Mouse (Mus musculus) limb, embryonic 13.5 days (tissue): Measurements from ENCODE around the gene Vmn2r56. TPM values are rescaled to one million over a fixed set of nuclear protein-coding genes. Genes with fewer than 3 reads are reported as not detected.
A peak's percentile ranks its signal among the peaks of the same experiment; 100 is the strongest.
"Not testable (repeated sequence)": the region's sequence is repeated elsewhere in the genome, so short reads cannot be mapped to it uniquely, and the experiment has no call there.

Source experiments
- ATAC-seq: fragments of 200-750 bp; cut with Nextera tagmentation; 2 replicates; pipeline ENCODE4 v1.8.0; 2017; ENCODE audit warnings: low read depth, moderate number of reproducible peaks, moderate TSS enrichment; ENCODE audit not compliant: low FRiP score
- H3K27ac ChIP-seq: fragments of 300-500 bp; sonication (generic); 2 replicates; pipeline ENCODE4 v1.5.1; 2015; ENCODE audit warnings: inconsistent platforms, mild to moderate bottlenecking, moderate library complexity
- H3K27me3 ChIP-seq: fragments of 300-500 bp; sonication (generic); 2 replicates; pipeline ENCODE4 v1.6.1; 2015; ENCODE audit warnings: mild to moderate bottlenecking, inconsistent platforms
- H3K36me3 ChIP-seq: fragments of 300-500 bp; sonication (generic); 2 replicates; pipeline ENCODE4 v1.6.1; 2015; ENCODE audit warnings: inconsistent platforms, mild to moderate bottlenecking, moderate library complexity
- H3K4me1 ChIP-seq: fragments of 300-500 bp; sonication (generic); 2 replicates; pipeline ENCODE4 v1.6.1; 2015; ENCODE audit warnings: inconsistent platforms
- H3K4me2 ChIP-seq: fragments of 300-500 bp; sonication (generic); replicated peaks from 2 replicates; pipeline ENCODE4 v1.6.1; 2015; ENCODE audit warnings: inconsistent platforms, mild to moderate bottlenecking, moderate library complexity
- H3K4me3 ChIP-seq: fragments of 300-500 bp; sonication (generic); 2 replicates; pipeline ENCODE4 v1.5.1; 2015; ENCODE audit warnings: moderate library complexity, mild to moderate bottlenecking, inconsistent platforms
- H3K9ac ChIP-seq: fragments of 300-500 bp; sonication (generic); 2 replicates; pipeline ENCODE4 v1.6.1; 2015; ENCODE audit warnings: mild to moderate bottlenecking, inconsistent platforms
- H3K9me3 ChIP-seq: fragments of 300-500 bp; sonication (generic); 2 replicates; pipeline ENCODE4 v1.6.1; 2016; ENCODE audit warnings: inconsistent platforms
- WGBS: fragments of 180-500 bp; shearing (Covaris S2); methylation state at CpG from one replicate; pipeline ENCODE4 v1.1.7; 2015; 5-methylcytosine and 5-hydroxymethylcytosine counted together
- polyA plus RNA-seq: library from polyadenylated mRNA; unstranded; fragments of >200 nt; fragmentation: Nextera tagmentation; extraction: Ambion mirVana; gene quantifications from 2 replicates; pipeline ENCODE4 v1.2.1, GENCODE M21; 2015

Gene Vmn2r56
- not detected in 2 replicates for polyA plus RNA-seq

DNA sequence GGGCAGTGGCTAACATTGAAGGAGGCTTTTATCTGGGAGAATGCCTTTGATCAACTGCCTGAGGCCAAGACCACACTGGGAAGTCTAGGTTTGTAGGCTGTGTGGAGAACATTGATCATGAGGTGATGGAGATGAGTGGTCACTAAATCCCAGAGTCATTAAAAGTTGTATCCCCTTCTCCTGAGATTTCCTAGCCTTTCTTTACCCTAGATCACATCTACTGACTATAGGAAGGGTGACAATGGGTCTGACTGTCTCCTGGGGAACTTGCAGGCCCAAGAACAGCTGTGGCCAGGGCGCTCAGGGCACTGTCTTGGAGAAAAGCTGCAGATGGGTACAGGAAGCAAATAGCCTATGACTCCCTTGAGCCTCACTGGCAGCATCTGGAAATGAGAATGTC lies at the start of gene Vmn2r56:
Gene Vmn2r56, minus strand, starts transcription at position 101 of the 400 bp plus-strand sequence.
- no peaks in the 10 kb centered on the region for H3K4me1 ChIP-seq
- no peaks in the 10 kb centered on the region for H3K27me3 ChIP-seq
- no peak within 1 kb of the TSS for H3K4me3 ChIP-seq
- 75% methylated on average over 1 of the region's 1 CpGs for WGBS
- H3K4me2 ChIP-seq = no peak within 1 kb of the TSS
- no peaks in the 10 kb centered on the region for H3K36me3 ChIP-seq
- H3K9me3 ChIP-seq = 0 out of 2 replicates have a peak, but pooled peaks cover 3% of the 10 kb centered on the region
- H3K27ac ChIP-seq = no peak within 1 kb of the TSS
- no peak for ATAC-seq
- no peak within 1 kb of the TSS for H3K9ac ChIP-seq

DNA sequence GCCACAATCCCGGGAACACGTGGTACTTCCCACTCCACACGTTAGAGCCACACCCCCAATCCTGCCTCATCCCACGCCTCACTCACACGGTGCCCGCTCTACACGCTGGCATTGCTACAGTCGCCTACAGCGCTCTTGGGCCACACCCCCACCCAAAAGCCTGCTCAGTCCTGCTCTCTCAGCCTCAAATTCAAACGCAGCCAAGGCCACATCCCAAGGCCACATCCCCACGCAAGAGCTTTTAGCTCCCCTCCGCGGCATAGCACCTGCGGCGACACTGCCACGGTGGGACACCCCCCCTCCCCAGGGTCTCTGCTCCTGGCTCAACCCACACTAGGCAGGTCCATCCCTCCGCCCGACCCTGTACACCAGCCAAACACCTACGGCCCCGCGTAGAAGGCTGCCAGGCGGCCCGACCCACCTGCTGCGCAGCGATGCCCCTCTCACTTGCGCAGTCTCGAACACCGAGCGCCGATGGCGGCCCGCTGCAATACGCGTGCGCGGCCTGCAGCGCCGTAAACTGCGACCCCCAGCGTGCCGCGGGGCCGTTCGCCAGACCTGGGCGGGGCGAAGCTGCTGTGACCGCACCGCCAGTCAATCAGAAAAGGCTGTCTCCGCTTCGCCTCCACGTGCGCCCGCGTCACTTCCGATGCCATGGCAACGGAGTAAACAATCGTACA lies 45.5 kb upstream of the Vmn2r56 start:
- H3K27me3 ChIP-seq = no peaks in the 10 kb centered on the region
- H3K9me3 ChIP-seq = no peaks in the 10 kb centered on the region
- H3K4me2 ChIP-seq = peak overlapping the region; percentile 93
- H3K27ac ChIP-seq = no peak overlapping the region
- H3K4me3 ChIP-seq = peak overlapping the region; percentile 71
- H3K36me3 ChIP-seq = peaks cover 2% of the 10 kb centered on the region
- peak overlapping the region; percentile 84 for H3K9ac ChIP-seq
- H3K4me1 ChIP-seq = peaks cover 12% of the 10 kb centered on the region
- peak; percentile 94 for ATAC-seq
- WGBS = under 1% methylated on average over 57 of the region's 57 CpGs

DNA sequence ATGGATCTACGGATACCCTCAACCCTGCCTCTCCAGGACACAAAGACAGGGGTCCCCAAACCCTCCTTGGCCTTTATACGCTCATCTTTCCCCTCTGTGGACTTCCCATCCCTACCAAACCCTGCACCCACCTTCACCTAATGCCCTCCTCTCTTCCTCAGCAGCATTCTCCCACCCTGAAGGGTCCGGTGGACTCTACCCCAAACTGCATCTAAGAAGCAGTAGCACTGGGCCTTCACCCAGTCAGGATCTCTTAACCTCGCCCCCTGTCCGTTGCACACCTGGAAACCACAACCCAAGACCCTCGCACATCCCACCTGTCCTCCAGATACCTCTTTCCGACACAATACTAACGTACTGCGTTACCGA lies 45.0 kb upstream of the Vmn2r56 start:
- peak; percentile 4; the same call in 1 of the 2 replicates for ATAC-seq
- H3K4me2 ChIP-seq = peak overlapping the region; percentile 93
- H3K9me3 ChIP-seq = no peaks in the 10 kb centered on the region
- H3K4me3 ChIP-seq = peak overlapping the region; percentile 71
- no peak overlapping the region for H3K27ac ChIP-seq
- H3K27me3 ChIP-seq = no peaks in the 10 kb centered on the region
- WGBS = 19% methylated on average over 10 of the region's 10 CpGs
- peak overlapping the region; percentile 84 for H3K9ac ChIP-seq
- peaks cover 7% of the 10 kb centered on the region for H3K36me3 ChIP-seq
- peaks cover 12% of the 10 kb centered on the region for H3K4me1 ChIP-seq

DNA sequence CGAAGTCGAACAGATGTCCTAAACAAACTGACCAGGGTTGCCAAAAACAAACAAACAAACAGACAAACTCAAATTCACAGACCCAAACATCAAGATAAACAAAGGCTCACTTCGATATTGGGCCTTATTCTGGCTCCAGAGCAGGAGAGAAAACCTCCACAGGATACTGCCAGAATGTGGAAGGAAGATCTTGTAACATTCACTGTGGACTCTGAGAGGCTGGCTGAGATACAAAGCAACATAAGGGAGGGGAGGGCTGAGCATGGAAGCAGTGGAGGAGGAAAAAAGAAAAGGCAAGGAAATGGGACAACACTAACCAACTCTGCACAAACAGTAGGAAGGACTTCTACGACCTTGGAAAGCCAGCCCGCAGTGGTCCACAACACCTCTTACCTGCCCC lies 44.3 kb upstream of the Vmn2r56 start:
- ATAC-seq = no peak
- H3K4me2 ChIP-seq = peak overlapping the region; percentile 93
- peaks cover 12% of the 10 kb centered on the region for H3K4me1 ChIP-seq
- 91% methylated on average over 5 of the region's 5 CpGs for WGBS
- H3K4me3 ChIP-seq = peak overlapping the region; percentile 71; the same call in 1 of the 2 replicates
- no peak overlapping the region for H3K9ac ChIP-seq
- H3K36me3 ChIP-seq = peaks cover 14% of the 10 kb centered on the region
- H3K27me3 ChIP-seq = no peaks in the 10 kb centered on the region
- H3K27ac ChIP-seq = no peak overlapping the region
- no peaks in the 10 kb centered on the region for H3K9me3 ChIP-seq

DNA sequence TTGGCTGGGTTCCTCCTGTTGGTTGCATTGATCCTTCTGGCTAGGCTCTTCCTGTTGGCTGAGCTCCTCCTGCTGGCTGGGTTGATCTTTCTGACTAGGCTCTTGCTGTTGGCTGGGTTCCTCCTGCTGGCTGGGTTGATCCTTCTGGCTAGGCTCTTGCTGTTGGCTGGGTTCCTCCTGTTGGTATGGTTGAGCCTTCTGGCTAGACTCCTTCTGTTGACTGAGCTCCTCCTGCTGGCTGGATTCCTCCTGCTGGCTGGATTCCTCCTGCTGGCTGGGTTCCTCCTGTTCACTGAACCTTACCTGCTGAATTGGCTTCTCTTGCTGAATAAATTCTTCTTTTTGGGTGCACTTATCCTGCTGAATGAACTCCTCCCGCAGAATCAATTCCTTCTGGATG lies 39.8 kb upstream of the Vmn2r56 start:
- Histone ChIP-seq H3K27me3 (no peaks in the 10 kb centered on the region), H3K36me3 (peaks cover 57% of the 10 kb centered on the region), H3K4me1 (peaks cover 6% of the 10 kb centered on the region), H3K4me2 (no peak overlapping the region), H3K9ac (no peak overlapping the region), H3K4me3 (no peak overlapping the region), H3K27ac (no peak overlapping the region), H3K9me3 (no peaks in the 10 kb centered on the region)
- WGBS = 88% methylated on average over 1 of the region's 1 CpGs
- no peak for ATAC-seq

DNA sequence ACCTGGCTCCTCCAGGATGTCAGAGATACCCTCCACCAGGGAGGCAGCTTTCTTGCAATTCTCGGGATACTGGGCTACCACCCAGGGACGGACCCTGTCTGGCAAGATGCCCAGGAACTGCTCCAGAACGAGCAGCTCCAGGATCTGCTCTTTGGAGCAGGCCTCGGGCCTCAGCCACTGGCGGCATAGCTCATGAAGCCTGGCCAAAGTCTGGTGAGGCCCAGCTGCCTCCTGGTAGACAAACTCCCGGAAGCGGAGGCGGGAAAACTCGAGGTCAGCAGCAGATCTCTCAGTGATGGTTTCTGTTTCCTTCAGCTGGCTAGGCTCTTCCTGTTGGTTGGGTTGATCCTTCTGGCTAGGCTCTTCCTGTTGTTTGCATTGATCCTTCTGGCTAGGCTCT lies 39.3 kb upstream of the Vmn2r56 start:
- H3K4me2 ChIP-seq = no peak overlapping the region
- no peak overlapping the region for H3K4me3 ChIP-seq
- H3K27ac ChIP-seq = no peak overlapping the region
- 91% methylated on average over 9 of the region's 9 CpGs for WGBS
- no peaks in the 10 kb centered on the region for H3K27me3 ChIP-seq
- H3K9me3 ChIP-seq = no peaks in the 10 kb centered on the region
- no peak for ATAC-seq
- H3K9ac ChIP-seq = no peak overlapping the region
- peaks cover 62% of the 10 kb centered on the region for H3K36me3 ChIP-seq
- H3K4me1 ChIP-seq = 0 out of 2 replicates have a peak, but pooled peaks cover under 1% of the 10 kb centered on the region

DNA sequence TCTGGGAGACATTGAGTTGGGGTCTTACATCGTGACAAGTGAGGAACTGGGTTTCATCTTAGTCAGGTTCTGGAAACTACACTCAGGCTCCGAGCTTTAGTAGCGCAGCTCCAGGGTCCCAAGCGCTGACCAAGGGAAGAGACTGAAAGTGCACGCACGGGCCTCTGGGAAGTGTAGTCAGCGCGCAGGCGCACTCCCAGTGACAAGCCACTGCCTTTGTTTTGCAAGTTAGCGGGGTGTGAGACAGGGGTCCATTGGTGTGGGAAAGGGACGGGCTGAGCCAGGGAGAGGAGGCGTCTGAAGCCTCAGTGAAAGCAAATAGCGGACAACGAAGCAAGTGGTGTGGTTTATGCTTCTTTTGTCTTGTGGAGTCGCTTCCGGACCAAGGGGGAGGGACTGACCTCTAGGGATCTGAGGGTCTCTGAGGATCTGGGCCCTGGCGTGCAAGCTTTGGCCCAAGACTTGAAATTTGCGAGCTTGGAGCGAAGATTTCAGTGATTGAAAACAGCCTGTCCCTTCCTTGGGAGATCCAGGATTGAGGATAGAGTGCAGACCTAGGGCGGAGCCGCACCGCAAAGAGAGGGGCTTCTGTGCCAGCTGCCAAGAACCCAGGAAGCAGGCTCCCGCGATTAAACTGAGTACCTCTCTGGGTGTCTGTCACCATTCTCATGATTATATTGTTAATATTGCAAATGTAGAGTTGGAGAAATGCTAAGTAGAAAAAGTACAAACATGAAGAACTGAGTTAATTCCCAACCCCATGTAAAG lies 14.8 kb upstream of the Vmn2r56 start:
- ATAC-seq = no peak
- H3K4me2 ChIP-seq = peak overlapping the region; percentile 30
- WGBS = 69% methylated on average over 24 of the region's 24 CpGs

DNA sequence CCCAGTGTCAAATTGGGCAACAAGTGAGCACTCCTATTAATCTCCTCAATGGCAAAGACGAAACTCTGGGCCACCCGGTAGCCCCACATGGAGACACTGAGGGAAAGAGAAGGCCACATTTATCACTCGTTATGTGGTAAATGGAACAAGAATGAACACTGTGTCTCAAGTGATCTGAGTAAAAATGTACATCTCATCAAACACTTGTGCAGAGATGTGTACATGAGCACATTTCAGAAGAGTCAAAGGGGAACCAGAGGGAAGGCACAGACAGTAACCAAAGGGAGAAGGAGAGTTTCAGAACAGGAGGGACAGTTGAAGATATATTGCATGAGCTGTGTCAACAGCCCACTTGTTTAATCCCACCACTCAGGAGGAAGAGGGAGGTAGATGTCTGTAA lies 49.9 kb downstream of the Vmn2r56 start, which contains the start of gene Vmn2r55:
Gene Vmn2r55, minus strand, starts transcription at position 101 of the 400 bp plus-strand sequence.
- not testable (repeated sequence) for H3K27ac ChIP-seq, H3K4me2 ChIP-seq, H3K4me1 ChIP-seq, H3K27me3 ChIP-seq, H3K9ac ChIP-seq, H3K36me3 ChIP-seq, ATAC-seq, H3K9me3 ChIP-seq, H3K4me3 ChIP-seq
- WGBS = 86% methylated on average over 3 of the region's 3 CpGs

More for the DNA sequence above, 14.8 kb upstream of the Vmn2r56 start:
- H3K27ac ChIP-seq = no peak overlapping the region
- H3K4me3 ChIP-seq = no peak overlapping the region
- no peaks in the 10 kb centered on the region for H3K36me3 ChIP-seq
- H3K4me1 ChIP-seq = no peaks in the 10 kb centered on the region
- H3K9me3 ChIP-seq = peaks cover 18% of the 10 kb centered on the region; the same call in 1 of the 2 replicates
- no peak overlapping the region for H3K9ac ChIP-seq
- no peaks in the 10 kb centered on the region for H3K27me3 ChIP-seq

DNA sequence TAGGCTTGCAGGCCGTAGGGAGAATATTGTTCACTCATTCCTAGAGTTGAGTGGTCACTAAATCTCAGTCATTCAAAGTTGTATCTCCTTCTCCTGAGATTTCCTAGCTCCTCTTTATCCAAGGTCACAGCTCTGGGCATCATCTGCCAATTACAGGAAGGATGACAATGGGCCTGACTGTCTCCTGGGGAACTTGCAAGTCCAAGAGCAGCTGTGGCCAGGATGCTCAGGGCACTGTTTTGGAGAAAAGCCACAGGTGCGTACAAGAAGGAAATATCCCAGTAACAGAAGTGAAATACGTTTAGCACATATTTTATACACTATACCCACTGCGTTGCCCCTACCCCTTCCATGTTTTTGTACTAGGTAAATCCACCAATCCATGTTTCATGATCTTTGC lies 94.6 kb downstream of the Vmn2r56 start, which contains the start of gene Vmn2r54:
Gene Vmn2r54, minus strand, starts transcription at position 101 of the 400 bp plus-strand sequence.
- H3K9me3 ChIP-seq, H3K27me3 ChIP-seq, H3K4me2 ChIP-seq, H3K9ac ChIP-seq, H3K36me3 ChIP-seq, H3K4me1 ChIP-seq, ATAC-seq, H3K27ac ChIP-seq, H3K4me3 ChIP-seq: not testable (repeated sequence)
- 77% methylated on average over 3 of the region's 4 CpGs for WGBS

Other genes starting within 250 kb of the Vmn2r56 start
- not detected in 2 replicates for gene 2900092C05Rik, start 222.5 kb downstream of the Vmn2r56 start, polyA plus RNA-seq
- 0.01 TPM in 1 of 2 replicates, not detected in the other for gene Vmn2r53, start 126.2 kb downstream of the Vmn2r56 start, polyA plus RNA-seq
- gene Vmn2r54, start 94.7 kb downstream of the Vmn2r56 start, polyA plus RNA-seq = not detected in 2 replicates
- gene Vmn2r55, start 50.0 kb downstream of the Vmn2r56 start, polyA plus RNA-seq = not detected in 2 replicates
- gene Zscan18, start 68.6 kb upstream of the Vmn2r56 start, polyA plus RNA-seq = 13.2 and 14.4 TPM in 2 replicates
- gene Zfp329, start 83.9 kb upstream of the Vmn2r56 start, polyA plus RNA-seq = 17.5 TPM in 2 replicates
- gene Zfp110, start 99.8 kb upstream of the Vmn2r56 start, polyA plus RNA-seq = 38.8 and 43.6 TPM in 2 replicates
- 6.4 and 7.3 TPM in 2 replicates for gene Zfp128, start 146.2 kb upstream of the Vmn2r56 start, polyA plus RNA-seq
- gene Zscan22, start 162.8 kb upstream of the Vmn2r56 start, polyA plus RNA-seq = 15.8 and 20.9 TPM in 2 replicates
- gene Rps5, start 187.3 kb upstream of the Vmn2r56 start, polyA plus RNA-seq = 1,044 and 1,066 TPM in 2 replicates
- gene Rnf225, start 192.4 kb upstream of the Vmn2r56 start, polyA plus RNA-seq = 0.42 and 0.64 TPM in 2 replicates
- gene Zfp324, start 230.8 kb upstream of the Vmn2r56 start, polyA plus RNA-seq = 12.6 and 13.6 TPM in 2 replicates
- 10.5 and 10.8 TPM in 2 replicates for gene Zfp446, start 242.8 kb upstream of the Vmn2r56 start, polyA plus RNA-seq